Mouse (Mus musculus): ENCODE measurements around the gene Slfn8.
A peak's percentile ranks its signal among the peaks of the same experiment; 100 is the strongest.
"Not testable (repeated sequence)": the region's sequence is repeated elsewhere in the genome, so short reads cannot be mapped to it uniquely, and the experiment has no call there.

Slfn8 gene

GRCm38 (mm10) chr11:83020621-83021020, at the start of gene Slfn8:
Gene Slfn8 (minus strand): TSS chr11:83020810.
- peak; percentile 70 to 72 for DNase-seq (ENCODE audit: low spot score in 2 of 2)

GRCm38 (mm10) chr11:83067982-83068694, 47.5 kb upstream of the Slfn8 start:
- peak in 1 of 2 experiments; percentile 37 for DNase-seq (ENCODE audit: low spot score in 2 of 2)

DNA sequence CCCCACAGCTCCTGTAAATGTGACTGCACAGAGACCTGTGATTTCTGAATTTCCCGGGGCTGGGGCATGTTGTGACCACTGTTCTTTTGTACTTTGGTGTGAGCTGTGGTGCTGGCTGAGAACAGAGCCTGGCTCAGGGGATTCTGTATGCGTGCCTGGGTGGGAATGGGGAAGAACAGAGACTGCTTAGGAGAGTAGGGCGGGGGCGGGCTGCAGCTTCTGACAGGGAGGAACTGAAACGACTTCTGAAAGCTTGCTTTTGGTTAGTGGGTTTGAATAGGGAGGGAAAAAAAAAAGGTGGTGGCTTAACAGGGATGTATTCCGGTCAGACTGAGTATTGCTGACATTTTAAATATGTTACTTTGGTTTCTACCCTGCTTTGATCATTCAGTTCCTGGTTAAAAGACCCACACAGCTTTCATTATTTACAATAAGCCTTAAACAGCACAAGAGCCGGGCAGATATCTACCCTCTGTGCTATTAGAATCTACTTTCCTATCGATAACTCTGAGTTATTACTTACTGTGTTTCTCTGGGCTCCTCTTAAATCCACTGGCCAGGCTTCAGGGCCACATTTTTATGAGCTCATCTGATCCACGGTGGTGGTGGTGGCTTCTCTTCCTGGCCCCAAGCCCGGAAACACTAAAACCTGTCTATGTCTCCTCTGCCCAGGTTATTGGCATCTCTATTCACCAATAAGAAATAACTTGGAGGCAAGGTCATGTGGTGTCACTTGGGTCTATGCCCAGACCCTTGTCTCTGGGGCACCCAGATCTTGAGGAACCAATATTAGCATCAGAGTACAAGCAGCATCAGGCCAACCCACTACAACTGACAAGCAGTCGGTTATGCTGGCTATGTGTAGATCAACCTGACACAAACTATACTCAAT, 46.3 kb upstream of the Slfn8 start:
- peak; percentile 74 to 78 for DNase-seq (ENCODE audit: low spot score in 2 of 2)

- no peak for DNase-seq (ENCODE audit: low spot score in 2 of 2)
Measured at GRCm38 (mm10) chr11:83065441-83066344, 45.1 kb upstream of the Slfn8 start.

DNA sequence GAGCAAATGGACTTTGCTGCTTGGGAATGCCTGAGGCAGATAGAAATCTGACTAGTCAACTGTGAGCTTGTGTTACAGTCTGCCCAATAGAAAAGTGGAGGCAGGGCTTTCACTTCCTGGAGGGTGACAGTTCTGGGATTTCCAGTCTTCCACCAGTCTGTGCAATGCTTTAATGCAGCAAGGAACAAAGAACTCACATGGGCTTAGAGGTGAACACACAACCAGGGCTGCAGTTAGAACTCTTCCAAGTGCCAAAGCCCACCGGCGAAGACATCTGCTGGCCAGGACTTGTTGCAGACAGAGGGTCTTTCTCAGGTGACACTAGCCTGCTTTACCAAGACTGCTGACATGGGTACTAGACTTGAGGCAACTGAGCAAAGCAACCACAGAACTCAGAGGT, 44.3 kb upstream of the Slfn8 start, which contains the start of gene Slfn2:
Gene Slfn2 (plus strand): TSS at position 167 of the 400 bp plus-strand sequence.
- DNase-seq (ENCODE audit: low spot score in 2 of 2), result peak; percentile 75

GRCm38 (mm10) chr11:83063941-83064349, 43.3 kb upstream of the Slfn8 start:
- peak in 1 of 2 experiments; percentile 44 for DNase-seq (ENCODE audit: low spot score in 2 of 2)

DNA sequence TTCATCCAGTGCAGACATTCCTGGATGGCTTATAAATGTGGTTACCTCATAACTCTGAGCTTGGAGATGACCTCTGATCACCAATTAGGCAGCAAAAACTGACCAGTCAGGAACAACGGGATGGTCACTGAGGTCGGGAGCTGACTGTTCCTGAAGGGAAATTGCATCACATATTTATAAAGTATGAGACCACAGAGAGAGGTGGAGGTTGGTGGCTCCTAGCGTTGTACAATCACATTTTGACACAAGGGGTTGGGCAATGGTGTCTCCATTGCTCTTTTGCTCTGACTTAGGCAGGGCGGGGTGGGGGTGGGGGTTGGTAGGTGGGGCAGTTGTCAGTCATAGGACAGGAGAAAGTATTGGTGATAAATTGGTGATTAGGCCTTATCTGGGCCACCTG, 42.5 kb upstream of the Slfn8 start:
- no peak for DNase-seq (ENCODE audit: low spot score in 2 of 2)

DNA sequence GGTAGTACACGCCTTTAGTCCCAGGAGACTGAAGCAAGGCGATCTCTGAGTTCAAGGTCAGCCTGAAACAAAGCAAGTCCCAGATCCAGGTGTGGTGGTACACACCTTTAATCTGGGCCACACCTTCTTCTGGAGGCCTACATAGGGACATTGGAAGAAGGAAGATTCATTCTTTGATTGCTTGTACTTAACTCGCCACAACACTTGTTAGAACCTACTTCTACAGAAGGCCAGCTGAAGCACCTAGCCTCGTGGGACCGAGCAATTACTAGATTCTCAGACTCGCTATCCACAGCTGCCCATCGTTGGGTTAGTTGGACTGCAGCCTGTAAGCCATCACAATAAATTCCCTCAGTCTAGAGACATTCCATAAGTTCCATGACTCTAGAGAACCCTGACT, 41.2 kb upstream of the Slfn8 start:
- no peak for DNase-seq (ENCODE audit: low spot score in 2 of 2)

DNA sequence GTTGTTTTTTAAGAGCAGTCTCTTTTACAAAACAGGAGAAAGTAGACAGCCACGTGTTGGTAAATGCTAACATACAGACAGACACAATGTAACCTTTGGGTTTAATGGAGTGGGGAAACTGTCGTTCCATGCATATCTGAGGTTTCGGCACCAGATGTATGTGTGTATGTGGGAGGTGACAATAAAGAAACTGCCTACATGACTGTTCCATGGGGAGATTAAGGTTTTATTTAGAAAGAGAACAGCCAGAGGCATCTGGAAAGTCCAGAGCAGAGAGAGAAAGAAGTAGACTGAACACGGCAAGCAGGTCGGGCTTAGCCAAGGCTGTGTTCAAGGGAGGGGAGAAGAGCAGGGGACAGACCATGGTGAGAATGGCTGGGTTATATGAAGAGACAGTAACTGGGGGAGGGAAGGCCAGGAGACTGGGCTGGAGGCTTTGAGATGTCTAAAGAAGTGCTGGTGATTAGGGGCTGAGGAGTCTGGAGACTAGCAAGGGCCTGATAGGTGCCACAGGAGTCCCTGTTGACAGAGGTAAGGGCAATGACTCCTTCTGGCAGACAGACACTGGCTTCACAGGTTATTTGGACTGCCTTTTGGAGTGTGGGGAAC, 39.9 kb upstream of the Slfn8 start:
- no peak for DNase-seq (ENCODE audit: low spot score in 2 of 2)

GRCm38 (mm10) chr11:83057863-83058262, 37.3 kb upstream of the Slfn8 start:
- peak; percentile 45 to 69 for DNase-seq (ENCODE audit: low spot score in 2 of 2)

GRCm38 (mm10) chr11:83045642-83046041, 25.0 kb upstream of the Slfn8 start:
- DNase-seq (ENCODE audit: low spot score in 2 of 2), result no peak

GRCm38 (mm10) chr11:83043891-83044290, 23.3 kb upstream of the Slfn8 start:
- no peak for DNase-seq (ENCODE audit: low spot score in 2 of 2)

DNA sequence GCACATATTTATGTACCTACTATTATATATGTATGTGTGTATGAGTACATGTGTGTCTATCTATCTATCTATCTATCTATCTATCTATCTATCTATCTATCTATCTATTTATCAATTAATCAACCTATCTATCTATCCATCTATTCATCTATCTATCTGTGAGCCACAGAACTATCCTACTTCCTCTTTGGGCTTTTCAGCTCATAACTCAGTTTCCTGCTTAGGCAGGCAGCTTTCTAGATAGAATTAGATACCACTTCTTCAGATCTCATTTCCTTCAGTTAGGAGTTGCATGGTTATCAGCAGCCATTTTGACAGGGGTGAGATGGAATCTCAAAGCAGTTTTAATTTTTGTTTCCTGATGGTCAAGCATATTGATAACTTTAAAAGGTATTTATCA, 20.4 kb upstream of the Slfn8 start:
- no peak for DNase-seq (ENCODE audit: low spot score in 2 of 2)

DNA sequence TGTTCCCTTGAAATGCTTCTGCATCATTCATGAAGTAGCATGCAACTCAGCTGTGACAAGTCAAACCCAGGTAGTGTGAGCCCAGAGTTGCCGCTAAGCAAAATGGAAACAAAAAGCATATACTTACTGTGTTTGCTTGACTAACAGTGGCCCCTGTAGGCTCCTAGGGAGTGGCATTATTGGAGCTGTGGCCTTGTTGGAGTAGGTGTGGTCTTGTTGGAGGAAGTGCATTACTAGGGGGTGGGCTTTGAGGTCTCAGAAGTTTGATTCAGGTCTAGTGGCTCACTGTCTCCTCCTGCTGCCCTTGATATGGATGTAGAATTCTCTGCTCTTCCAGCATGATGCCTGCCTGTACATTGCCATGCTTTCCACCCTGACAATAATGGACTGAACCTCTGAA, 19.7 kb upstream of the Slfn8 start:
- peak; percentile 60 to 70 for DNase-seq (ENCODE audit: low spot score in 2 of 2)

- DNase-seq (ENCODE audit: low spot score in 2 of 2), result no peak
Measured at GRCm38 (mm10) chr11:83039796-83040195, 19.2 kb upstream of the Slfn8 start.

DNA sequence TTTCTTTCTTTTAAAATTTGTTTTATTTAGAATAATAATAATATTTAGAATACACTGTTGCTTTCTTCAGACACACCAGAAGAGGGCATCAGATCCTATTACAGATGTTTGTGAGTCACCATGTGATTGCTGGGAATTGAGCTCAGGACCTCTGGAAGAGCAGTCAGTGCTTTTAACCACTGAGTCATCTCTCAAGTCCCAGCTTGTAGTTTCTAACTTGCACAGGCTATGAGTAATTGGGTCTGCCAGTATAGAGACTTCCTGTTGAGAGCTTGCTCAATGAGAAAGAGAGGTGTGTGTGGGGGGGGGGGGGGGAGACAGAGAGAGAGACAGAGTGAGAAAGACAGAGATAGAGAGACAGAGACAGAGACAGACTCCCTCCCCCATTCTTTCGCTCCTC, 18.5 kb upstream of the Slfn8 start:
- no peak for DNase-seq (ENCODE audit: low spot score in 2 of 2)

DNA sequence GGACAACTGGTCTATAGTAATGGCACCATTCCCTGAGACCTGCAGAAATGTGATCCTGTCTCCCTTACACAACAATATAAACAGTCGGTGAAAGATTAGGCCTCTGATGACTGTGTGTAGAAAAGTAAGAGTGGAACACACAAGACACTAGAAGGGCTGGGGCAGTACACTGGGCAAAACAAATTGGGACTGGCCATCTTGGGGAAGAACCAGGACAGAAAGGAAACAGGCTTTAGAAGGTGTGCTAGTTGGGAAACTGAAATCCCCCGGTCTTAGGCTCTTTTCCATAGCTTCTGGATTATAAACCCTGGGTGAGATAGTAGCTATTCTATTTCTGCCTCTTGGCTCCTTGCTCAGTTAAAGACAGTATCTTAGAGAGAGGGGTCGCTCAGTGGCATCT, 18.1 kb upstream of the Slfn8 start:
- not testable (repeated sequence) for DNase-seq (ENCODE audit: low spot score in 2 of 2)

GRCm38 (mm10) chr11:83019561-83020519, 770 bp downstream of the Slfn8 start:
- peak; percentile 11 to 29 for DNase-seq (ENCODE audit: low spot score in 2 of 2)

GRCm38 (mm10) chr11:83016093-83016492, 4.5 kb downstream of the Slfn8 start:
- DNase-seq (ENCODE audit: low spot score in 2 of 2), result peak; percentile 43 to 44

GRCm38 (mm10) chr11:83013356-83013755, 7.3 kb downstream of the Slfn8 start:
- no peak for DNase-seq (ENCODE audit: low spot score in 2 of 2)
